Comparison of ENCODE assay signal across 9 mouse cellular contexts in genomic region chr10:45446215-45446614, GRCm38 (mm10). TPM values are rescaled to one million over a fixed set of nuclear protein-coding genes. Genes with fewer than 3 reads are reported as not detected.
DNase-seq lines count a peak whose midpoint lies in the region; ATAC-seq lines count a peak whose summit lies in the region.
"Had no signal": no experiment of that assay in that cellular context is flagged by ENCODE, and none has a peak within 500 bp of the region (broad histone marks: within the 10 kb centered on the region; RNA-seq: fewer than 3 reads in every experiment).

No protein-coding gene starts in this region.

- no peak overlapping the region for H3K9ac ChIP-seq in kidney, embryonic 16.5 days (replicated peaks; ENCODE audit: low read length)
- H3K9ac ChIP-seq in intestine, embryonic 14.5 days (ENCODE audit: low read length): 0 out of 2 replicates have a peak overlapping the region, but pooled peaks have one; percentile 32
- peak overlapping the region; percentile 45 for H3K9ac ChIP-seq in neural tube, embryonic 12.5 days

- H3K4me2 ChIP-seq in kidney, embryonic 16.5 days (replicated peaks; ENCODE audit: low read depth, low read length): peak overlapping the region; percentile 43
- H3K4me2 ChIP-seq in intestine, embryonic 14.5 days (ENCODE audit: low read length): peak overlapping the region; percentile 40
- peak overlapping the region; percentile 50 for H3K4me2 ChIP-seq in neural tube, embryonic 12.5 days (replicated peaks)

- H3K4me1 ChIP-seq in kidney, embryonic 16.5 days (ENCODE audit: insufficient read depth, low read length): no peaks in the 10 kb centered on the region
- no peaks in the 10 kb centered on the region for H3K4me1 ChIP-seq in intestine, embryonic 14.5 days (replicated peaks; ENCODE audit: control insufficient read depth, insufficient read depth, low read length)
- peaks cover 6% of the 10 kb centered on the region; the same call in 1 of the 2 replicates for H3K4me1 ChIP-seq in neural tube, embryonic 12.5 days

- no peak for ATAC-seq in kidney, embryonic 16.5 days (ENCODE audit: low FRiP score, low TSS enrichment)
- no peak for ATAC-seq in intestine, embryonic 14.5 days (replicated peaks; ENCODE audit: low FRiP score, low TSS enrichment, low read depth)
- ATAC-seq in neural tube, embryonic 12.5 days (ENCODE audit: low FRiP score, low read depth): peak; percentile 82

- no peak overlapping the region for H3K27ac ChIP-seq in kidney, embryonic 16.5 days (ENCODE audit: low read length)
- H3K27ac ChIP-seq in intestine, embryonic 14.5 days (ENCODE audit: low read depth): no peak overlapping the region
- H3K27ac ChIP-seq in neural tube, embryonic 12.5 days: peak overlapping the region; percentile 28; the same call in 1 of the 2 replicates

- H3K27me3 ChIP-seq in kidney, embryonic 16.5 days (ENCODE audit: insufficient read depth, low read length): no peaks in the 10 kb centered on the region
- H3K27me3 ChIP-seq in intestine, embryonic 14.5 days (replicated peaks; ENCODE audit: control insufficient read depth, insufficient read depth, low read length): no peaks in the 10 kb centered on the region
- H3K27me3 ChIP-seq in neural tube, embryonic 12.5 days (replicated peaks): no peaks in the 10 kb centered on the region

- H3K4me3 ChIP-seq in kidney, embryonic 16.5 days (ENCODE audit: low read length): peak overlapping the region; percentile 23
- H3K4me3 ChIP-seq in intestine, embryonic 14.5 days (ENCODE audit: low read depth, low read length): peak overlapping the region; percentile 18; the same call in 1 of the 2 replicates
- H3K4me3 ChIP-seq in neural tube, embryonic 12.5 days: no peak overlapping the region

- WGBS in kidney, embryonic 16.5 days: 10% methylated on average over 8 of the region's 8 CpGs
- WGBS in intestine, embryonic 14.5 days: 4% methylated on average over 8 of the region's 8 CpGs
- WGBS in neural tube, embryonic 12.5 days: 2% methylated on average over 8 of the region's 8 CpGs

- H3K36me3 ChIP-seq in kidney, embryonic 16.5 days (ENCODE audit: insufficient read depth, low read length): no peaks in the 10 kb centered on the region
- H3K36me3 ChIP-seq in intestine, embryonic 14.5 days (ENCODE audit: control insufficient read depth, insufficient read depth, low read length): no peaks in the 10 kb centered on the region
- H3K36me3 ChIP-seq in neural tube, embryonic 12.5 days: no peaks in the 10 kb centered on the region

- no peaks in the 10 kb centered on the region for H3K9me3 ChIP-seq in kidney, embryonic 16.5 days (ENCODE audit: low read length)
- no peaks in the 10 kb centered on the region for H3K9me3 ChIP-seq in intestine, embryonic 14.5 days (ENCODE audit: control insufficient read depth, low read length)
- H3K9me3 ChIP-seq in neural tube, embryonic 12.5 days: no peaks in the 10 kb centered on the region

- no peak for DNase-seq in kidney, postnatal 36 days
- DNase-seq in embryo, embryonic 9.5 days (ENCODE audit: extremely low spot score): peak; percentile 49
- no peak for DNase-seq in intestine, embryonic 14.5 days (ENCODE audit: low spot score)
- no peak for DNase-seq in spleen, adult 18-20 months
- DNase-seq in cerebellum, postnatal 4 days (ENCODE audit: low spot score in 2 of 2): no peak
- no peak for DNase-seq in thymus, postnatal 10 days (ENCODE audit: low spot score in 2 of 2)
- DNase-seq: kidney, postnatal 4 days had no signal

RNA-seq across cellular contexts. Expression of gene Lin28b, which starts 40.0 kb away (rescaled TPM):
- 0.75 and 1.3 TPM in 2 replicates for polyA plus RNA-seq in kidney, embryonic 16.5 days (2015; fragmentation: Nextera tagmentation; extraction: Ambion mirVana)
- polyA plus RNA-seq in intestine, embryonic 14.5 days (2014; fragmentation: Nextera tagmentation; extraction: Ambion mirVana): 1.4 and 2.1 TPM in 2 replicates
- polyA plus RNA-seq in neural tube, embryonic 12.5 days (2016; fragmentation: Nextera tagmentation; extraction: Ambion mirVana): 11.8 and 14.0 TPM in 2 replicates
